Mouse (Mus musculus): ENCODE data around the gene Ccl22. TPM values are rescaled to one million over a fixed set of nuclear protein-coding genes. Genes with fewer than 3 reads are reported as not detected.

Ccl22 gene
- total and polyA plus RNA-seq, 3 experiments: 0.06 TPM; not detected in 2

DNA sequence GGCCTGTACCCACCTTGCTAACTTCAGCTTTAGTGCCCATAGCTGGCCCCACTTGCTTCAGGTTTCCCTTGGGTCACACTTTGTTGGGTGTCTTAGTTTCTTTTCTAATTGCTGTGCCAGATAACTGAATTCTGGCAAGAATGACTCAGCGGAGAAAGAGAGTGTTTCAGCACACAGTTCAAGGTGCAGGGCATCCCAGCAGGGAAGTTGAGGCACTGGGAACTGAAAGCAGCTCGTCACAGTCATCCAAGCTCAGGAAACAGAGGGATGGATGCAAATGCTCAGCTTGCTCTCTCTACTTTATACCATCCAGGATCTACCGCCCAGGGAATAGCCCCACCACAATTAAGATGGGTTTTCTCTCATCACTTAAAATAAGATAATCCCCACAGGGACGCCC, 3.0 kb downstream of the Ccl22 start:
- Histone ChIP-seq H3K9me3 (replicated peaks; ENCODE audit: insufficient read depth, low read length) (no peaks in the 10 kb centered on the region), H3K9ac (ENCODE audit: control insufficient read depth, low read depth, low read length, poor library complexity, severe bottlenecking) (no peak overlapping the region), H3K27ac (ENCODE audit: control insufficient read depth, low read depth, low read length) (no peak overlapping the region), H3K27me3 (ENCODE audit: control insufficient read depth in 1 of 2, insufficient read depth in 2 of 2, low read length in 2 of 2) (peaks cover 12% of the 10 kb centered on the region in 2 experiments), H3K36me3 (ENCODE audit: control insufficient read depth in 1 of 2, insufficient read depth in 2 of 2, low read length in 2 of 2) (no peaks in the 10 kb centered on the region), H3K4me1 (ENCODE audit: control insufficient read depth in 1 of 2, insufficient read depth in 2 of 2, low read length in 2 of 2) (no peaks in the 10 kb centered on the region), H3K79me2 (ENCODE audit: control insufficient read depth, insufficient read depth, low read length, poor library complexity) (no peaks in the 10 kb centered on the region), H3K4me3 (ENCODE audit: control insufficient read depth in 1 of 2, insufficient read depth in 1 of 2, low read depth in 2 of 2, low read length in 2 of 2) (no peak overlapping the region)
- no peak for DNase-seq (ENCODE audit: low read depth, low spot score)
- no peak for TF ChIP-seq GABPA (IDR thresholded peaks at IDR 0.05; ENCODE audit: low read depth, low read length)
- TF ChIP-seq SMC3 (IDR thresholded peaks at IDR 0.05; ENCODE audit: low read depth, low read length): no peak
- TF ChIP-seq CHD2 (IDR thresholded peaks at IDR 0.05; ENCODE audit: low read length): no peak
- TF ChIP-seq POLR2AphosphoS5 (IDR thresholded peaks at IDR 0.05; ENCODE audit: borderline replicate concordance, low read depth, low read length): no peak
- TF ChIP-seq ZNF384 (IDR thresholded peaks at IDR 0.05; ENCODE audit: low read depth, low read length): no peak
- no peak for TF ChIP-seq ETS1 (IDR thresholded peaks at IDR 0.05; ENCODE audit: low read depth, low read length)
- no peak for TF ChIP-seq ZKSCAN1 (IDR thresholded peaks at IDR 0.05; ENCODE audit: low read depth, low read length)
- no peak for TF ChIP-seq MYC (IDR thresholded peaks at IDR 0.05; ENCODE audit: low read depth, low read length)
- TF ChIP-seq MAX (IDR thresholded peaks at IDR 0.05; ENCODE audit: low read length): no peak
- no peak for TF ChIP-seq MAFK (IDR thresholded peaks at IDR 0.05; ENCODE audit: borderline replicate concordance, low read depth, low read length)
- TF ChIP-seq CHD1 (IDR thresholded peaks at IDR 0.05; ENCODE audit: low read depth, low read length): no peak
- no peak for TF ChIP-seq USF1 (IDR thresholded peaks at IDR 0.05; ENCODE audit: low read depth, low read length)
- TF ChIP-seq MYB (IDR thresholded peaks at IDR 0.05; ENCODE audit: low read depth, low read length): no peak
- TF ChIP-seq NELFE (IDR thresholded peaks at IDR 0.05; ENCODE audit: low read depth, low read length): no peak
- TF ChIP-seq POLR2A (IDR thresholded peaks at IDR 0.05; ENCODE audit: control insufficient read depth in 1 of 2, insufficient read depth in 1 of 2, low read depth in 1 of 2, low read length in 2 of 2, poor library complexity in 1 of 2): no peak
- TF ChIP-seq CTCF (IDR thresholded peaks at IDR 0.05 in 2 of 3, conservative IDR thresholded peaks at IDR 0.05 in 1 of 3; ENCODE audit: control insufficient read depth in 1 of 3, insufficient read depth in 1 of 3, low read depth in 2 of 3, low read length in 3 of 3, poor library complexity in 1 of 3, severe bottlenecking in 1 of 3): no peak

DNA sequence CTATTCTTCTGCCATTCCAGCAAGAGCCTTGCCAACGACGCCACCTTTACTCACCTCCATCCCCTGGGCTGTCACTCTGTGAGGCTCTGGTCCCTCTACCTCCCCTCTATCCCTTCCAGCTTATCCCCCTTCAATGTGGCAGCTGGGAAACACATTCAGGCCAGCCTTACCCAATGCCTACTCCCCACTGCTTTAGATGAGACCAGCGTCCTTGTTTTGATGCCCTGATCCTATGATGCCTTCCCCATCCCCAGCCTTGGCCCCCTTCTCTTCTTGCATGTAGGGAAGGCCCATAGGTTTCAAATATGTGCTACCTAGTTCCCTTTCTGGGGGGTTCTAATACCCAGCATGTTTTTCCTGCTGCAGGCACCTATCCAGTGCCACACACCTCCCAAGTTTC, 4.6 kb downstream of the Ccl22 start:
- Histone ChIP-seq H3K9me3 (replicated peaks; ENCODE audit: insufficient read depth, low read length) (no peaks in the 10 kb centered on the region), H3K9ac (ENCODE audit: control insufficient read depth, low read depth, low read length, poor library complexity, severe bottlenecking) (no peak overlapping the region), H3K27ac (ENCODE audit: control insufficient read depth, low read depth, low read length) (no peak overlapping the region), H3K4me1 (ENCODE audit: control insufficient read depth in 1 of 2, insufficient read depth in 2 of 2, low read length in 2 of 2) (no peaks in the 10 kb centered on the region), H3K27me3 (ENCODE audit: control insufficient read depth in 1 of 2, insufficient read depth in 2 of 2, low read length in 2 of 2) (peaks cover 12 to 16% of the 10 kb centered on the region in 2 experiments), H3K36me3 (ENCODE audit: control insufficient read depth in 1 of 2, insufficient read depth in 2 of 2, low read length in 2 of 2) (no peaks in the 10 kb centered on the region), H3K79me2 (ENCODE audit: control insufficient read depth, insufficient read depth, low read length, poor library complexity) (no peaks in the 10 kb centered on the region), H3K4me3 (ENCODE audit: control insufficient read depth in 1 of 2, insufficient read depth in 1 of 2, low read depth in 2 of 2, low read length in 2 of 2) (no peak overlapping the region)
- DNase-seq (ENCODE audit: low read depth, low spot score): no peak
- TF ChIP-seq BHLHE40 (IDR thresholded peaks at IDR 0.05; ENCODE audit: borderline replicate concordance, low read depth, low read length) (no peak), RAD21 (IDR thresholded peaks at IDR 0.05; ENCODE audit: low read depth, low read length) (no peak), POLR2AphosphoS2 (IDR thresholded peaks at IDR 0.05; ENCODE audit: low read length) (no peak), ELF1 (IDR thresholded peaks at IDR 0.05; ENCODE audit: low read depth, low read length) (no peak), USF1 (IDR thresholded peaks at IDR 0.05; ENCODE audit: low read depth, low read length) (no peak), GATA1 (IDR thresholded peaks at IDR 0.05; ENCODE audit: low read depth, low read length) (no peak), NRF1 (IDR thresholded peaks at IDR 0.05; ENCODE audit: insufficient read depth, low read depth, low read length, poor library complexity, severe bottlenecking) (no peak), JUND (IDR thresholded peaks at IDR 0.05; ENCODE audit: low read depth, low read length) (no peak), TCF12 (IDR thresholded peaks at IDR 0.05; ENCODE audit: low read depth, low read length) (no peak), MXI1 (IDR thresholded peaks at IDR 0.05; ENCODE audit: low read depth, low read length) (no peak), MAZ (IDR thresholded peaks at IDR 0.05; ENCODE audit: low read depth, low read length) (no peak), CTCF (IDR thresholded peaks at IDR 0.05 in 2 of 3, conservative IDR thresholded peaks at IDR 0.05 in 1 of 3; ENCODE audit: control insufficient read depth in 1 of 3, insufficient read depth in 1 of 3, low read depth in 2 of 3, low read length in 3 of 3, poor library complexity in 1 of 3, severe bottlenecking in 1 of 3) (no peak), MAFK (IDR thresholded peaks at IDR 0.05; ENCODE audit: borderline replicate concordance, low read depth, low read length) (no peak), NELFE (IDR thresholded peaks at IDR 0.05; ENCODE audit: low read depth, low read length) (no peak), UBTF (IDR thresholded peaks at IDR 0.05; ENCODE audit: borderline replicate concordance, insufficient read depth, low read depth, low read length) (no peak), ZC3H11A (IDR thresholded peaks at IDR 0.05; ENCODE audit: low read depth, low read length) (no peak), ZNF384 (IDR thresholded peaks at IDR 0.05; ENCODE audit: low read depth, low read length) (no peak)

All from MEL (cell line).